Mouse (Mus musculus): ENCODE results near the gene Atp8b2. TPM values are rescaled to one million over a fixed set of nuclear protein-coding genes. Genes with fewer than 3 reads are reported as not detected.

Gene Atp8b2
- total RNA-seq, 2 experiments from 2014 or later = 64.6 to 67.7 TPM

DNA sequence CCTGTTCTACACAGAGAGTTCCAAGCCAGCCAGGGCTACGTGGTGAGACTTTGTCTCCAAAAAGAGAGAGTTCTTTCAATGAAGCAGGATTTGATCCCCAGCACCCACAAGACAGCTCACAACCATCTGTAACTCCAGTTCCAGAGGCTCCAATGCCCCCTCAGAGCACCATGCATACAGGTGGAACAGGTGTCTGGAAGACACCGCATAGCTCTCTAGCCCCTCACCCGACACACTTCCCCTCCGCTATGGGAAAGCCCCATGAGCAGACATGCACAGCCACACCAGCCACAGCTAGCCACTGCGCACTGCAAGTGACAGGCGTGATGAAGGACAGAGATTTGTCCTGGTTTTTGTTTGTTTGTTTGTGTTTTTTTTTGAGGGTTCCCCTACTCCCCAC, 54.5 kb downstream of the Atp8b2 start:
- DNase-seq (ENCODE audit: low spot score in 2 of 2) = no peak

GRCm38 (mm10) chr3:89907846-89908245, 55.5 kb downstream of the Atp8b2 start:
- no peak for DNase-seq (ENCODE audit: low spot score in 2 of 2)

- DNase-seq (ENCODE audit: low spot score in 2 of 2) = no peak
Observed at GRCm38 (mm10) chr3:89899511-89899908, 63.8 kb downstream of the Atp8b2 start.

- DNase-seq (ENCODE audit: low spot score in 2 of 2) = no peak
Observed at GRCm38 (mm10) chr3:89898870-89899510, 64.3 kb downstream of the Atp8b2 start.

- DNase-seq (ENCODE audit: low spot score in 2 of 2) = no peak
Observed at GRCm38 (mm10) chr3:89898011-89898410, 65.3 kb downstream of the Atp8b2 start.

DNA sequence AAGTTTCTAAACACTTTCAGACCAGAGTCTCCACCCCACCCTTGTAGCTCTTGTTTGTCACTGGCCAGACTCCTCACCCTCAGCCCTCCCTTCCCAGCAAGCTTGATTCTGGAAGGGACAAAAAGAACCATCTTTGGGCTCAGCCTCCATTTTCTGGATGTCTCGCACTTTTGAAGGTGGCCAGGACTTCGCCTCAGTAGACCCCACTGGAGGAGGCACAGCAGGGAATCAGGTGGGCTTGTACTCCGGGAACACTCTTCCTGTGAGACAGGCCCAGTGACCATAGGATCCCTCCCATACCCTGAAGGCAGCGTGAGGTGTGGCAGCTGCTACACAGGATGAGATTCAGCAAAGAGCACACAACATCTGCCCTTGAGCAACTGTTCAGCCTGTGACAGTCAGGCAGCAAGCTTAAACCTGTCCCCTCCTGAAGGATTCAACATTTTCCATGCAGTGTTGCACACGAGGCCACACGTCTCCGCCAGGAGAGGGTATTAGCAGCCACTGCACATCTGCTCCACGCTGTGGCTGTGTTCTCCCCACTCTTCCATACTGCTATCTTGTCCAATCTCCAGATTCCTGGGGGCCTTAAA, 66.0 kb downstream of the Atp8b2 start:
- DNase-seq (ENCODE audit: low spot score in 2 of 2) = no peak

GRCm38 (mm10) chr3:89896571-89896970, 66.7 kb downstream of the Atp8b2 start:
- no peak for DNase-seq (ENCODE audit: low spot score in 2 of 2)

- DNase-seq (ENCODE audit: low spot score in 2 of 2) = no peak
Observed at GRCm38 (mm10) chr3:89892517-89893106, 70.7 kb downstream of the Atp8b2 start.

GRCm38 (mm10) chr3:89891696-89892095, 71.6 kb downstream of the Atp8b2 start:
- DNase-seq (ENCODE audit: low spot score in 2 of 2) = no peak

DNA sequence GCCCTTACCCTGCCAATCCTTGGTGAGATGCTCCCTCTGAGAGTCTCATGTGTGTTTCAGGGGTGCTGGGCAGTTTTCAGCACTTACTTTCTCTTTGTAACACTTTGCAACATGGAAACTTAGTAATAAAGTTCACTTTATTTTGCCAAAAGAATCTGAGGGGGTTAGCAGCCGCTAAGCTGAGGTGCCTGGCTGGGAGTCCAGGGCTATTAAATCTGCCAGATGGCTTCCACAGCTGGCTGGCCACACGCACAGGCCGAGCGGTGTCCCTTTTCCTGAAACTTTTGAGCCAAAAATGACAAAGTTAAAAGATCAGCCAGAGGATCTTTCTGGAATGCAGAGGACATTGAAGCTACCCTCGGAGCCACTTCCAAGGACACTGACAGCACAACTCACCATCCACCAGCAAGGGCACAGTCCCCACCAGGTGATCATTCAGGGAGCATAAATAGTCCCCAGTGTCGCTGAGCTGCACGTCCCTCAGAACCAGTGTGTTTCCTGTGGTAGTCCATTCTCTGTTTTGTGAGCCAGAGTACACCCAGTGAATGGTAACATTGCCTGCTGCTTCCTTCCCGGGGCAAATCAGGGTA, 73.4 kb downstream of the Atp8b2 start:
- DNase-seq (ENCODE audit: low spot score in 2 of 2) = no peak

Small RNAs within 50 kb of the gene (microRNA-seq; reads per million reads assigned to microRNA genes)
- gene Mir7669 = 1.1 reads per million

Other genes with a start within 250 kb of the Atp8b2 start
- gene Adar, start 248.5 kb downstream of the Atp8b2 start, total RNA-seq (2021) = 10 to 100 TPM in 1 of 2 experiments, 1 to 10 TPM in 1; 9.0 to 11.2 TPM
- gene Chrnb2, start 198.9 kb downstream of the Atp8b2 start, total RNA-seq (2021) = under 1 TPM; 0.23 to 0.27 TPM
- gene Ube2q1, start 189.9 kb downstream of the Atp8b2 start, total RNA-seq (2021) = 10 to 100 TPM; 29.5 to 33.4 TPM
- gene She, start 132.1 kb downstream of the Atp8b2 start, total RNA-seq (2021) = 10 to 100 TPM; 10.3 to 11.1 TPM
- gene Il6ra, start 50.3 kb downstream of the Atp8b2 start, total RNA-seq (2021) = 1 to 10 TPM; 3.8 to 4.2 TPM
- gene Hax1, start 35.3 kb upstream of the Atp8b2 start, total RNA-seq (2021) = 10 to 100 TPM; 57.0 to 57.6 TPM
- 10 to 100 TPM; 53.4 to 54.4 TPM for gene 4933434E20Rik, start 88.1 kb upstream of the Atp8b2 start, total RNA-seq (2021)
- gene Ubap2l, start 89.1 kb upstream of the Atp8b2 start, total RNA-seq (2021) = 100 to 1,000 TPM; 170 to 182 TPM
- gene Tpm3, start 109.1 kb upstream of the Atp8b2 start, total RNA-seq (2021) = 100 to 1,000 TPM; 420 to 508 TPM
- under 1 TPM; 0.13 to 0.17 TPM for gene Nup210l, start 140.6 kb upstream of the Atp8b2 start, total RNA-seq (2021)

All from gastrocnemius, postnatal 4 days (tissue).